ENCODE assay signal across 33 mouse cellular contexts in genomic region chr11:76518613-76519012, GRCm38 (mm10).
"Had no signal": no experiment of that assay in that cellular context is flagged by ENCODE, and none has a peak within 500 bp of the region (broad histone marks: within the 10 kb centered on the region; RNA-seq: fewer than 3 reads in every experiment).

No protein-coding gene starts in this region.

- H3K36me3 ChIP-seq: heart, embryonic 12.5 days; heart, embryonic 13.5 days; heart, embryonic 15.5 days; hindbrain, embryonic 12.5 days; hindbrain, embryonic 13.5 days; hindbrain, embryonic 15.5 days; intestine, embryonic 15.5 days; kidney, embryonic 15.5 days had no signal

- H3K9ac ChIP-seq: heart, embryonic 12.5 days; heart, embryonic 13.5 days; heart, embryonic 15.5 days; hindbrain, embryonic 12.5 days; hindbrain, embryonic 13.5 days; hindbrain, embryonic 14.5 days; hindbrain, embryonic 15.5 days; intestine, embryonic 15.5 days; kidney, embryonic 15.5 days had no signal

- H3K27me3 ChIP-seq: heart, embryonic 12.5 days; heart, embryonic 13.5 days; heart, embryonic 15.5 days; hindbrain, embryonic 12.5 days; hindbrain, embryonic 13.5 days; hindbrain, embryonic 15.5 days; intestine, embryonic 15.5 days; kidney, embryonic 15.5 days had no signal

- H3K4me3 ChIP-seq: heart, embryonic 12.5 days; heart, embryonic 13.5 days; heart, embryonic 15.5 days; hindbrain, embryonic 10.5 days; hindbrain, embryonic 12.5 days; hindbrain, embryonic 13.5 days; hindbrain, embryonic 15.5 days; intestine, embryonic 15.5 days; kidney, embryonic 15.5 days; left cerebral cortex, adult 2 months had no signal

- H3K9me3 ChIP-seq: heart, embryonic 12.5 days; heart, embryonic 13.5 days; heart, embryonic 15.5 days; hindbrain, embryonic 10.5 days; hindbrain, embryonic 12.5 days; hindbrain, embryonic 13.5 days; hindbrain, embryonic 15.5 days; intestine, embryonic 15.5 days; kidney, embryonic 15.5 days had no signal

- ATAC-seq: hindbrain, embryonic 16.5 days; hindbrain, postnatal 0 days; inflammation-experienced regulatory T-cells, adult 6 months; intestine, embryonic 15.5 days; intestine, embryonic 16.5 days; intestine, postnatal 0 days had no signal

- DNase-seq: heart, postnatal 10 days; heart, postnatal 14 days; heart, postnatal 36 days; heart, postnatal 4 days; kidney, adult 11 months; kidney, adult 18-20 months; kidney, adult 2 months; kidney, adult 8-10 months; kidney, adult 9 months; kidney, postnatal 10 days; kidney, postnatal 14 days; kidney, postnatal 25 days; kidney, postnatal 36 days; kidney, postnatal 4 days; layer of hippocampus, adult 9-11 months had no signal

- H3K4me2 ChIP-seq: heart, embryonic 11.5 days; heart, embryonic 12.5 days; heart, embryonic 13.5 days; heart, embryonic 15.5 days; hindbrain, embryonic 12.5 days; hindbrain, embryonic 13.5 days; hindbrain, embryonic 14.5 days; hindbrain, embryonic 15.5 days; intestine, embryonic 15.5 days; kidney, embryonic 15.5 days had no signal

- H3K27ac ChIP-seq: heart, embryonic 13.5 days; heart, embryonic 15.5 days; hindbrain, embryonic 10.5 days; hindbrain, embryonic 12.5 days; hindbrain, embryonic 13.5 days; hindbrain, embryonic 14.5 days; hindbrain, embryonic 15.5 days; hindbrain, postnatal 0 days; intestine, embryonic 15.5 days; kidney, embryonic 15.5 days; kidney, postnatal 0 days; left cerebral cortex, adult 2 months had no signal
